Mouse (Mus musculus): ENCODE data around the gene Foxred2. TPM values are rescaled to one million over a fixed set of nuclear protein-coding genes. Genes with fewer than 3 reads are reported as not detected.

The Foxred2 gene
- total and polyA plus RNA-seq, 2 experiments from 2014 or later = 9.8 to 38.7 TPM

- Histone ChIP-seq H3K4me1 (ENCODE audit: insufficient read depth, low read length) (peaks cover 8% of the 10 kb centered on the region; the same call in 1 of the 2 replicates), H3K4me3 (ENCODE audit: low read length) (no peak overlapping the region), H3K9me3 (ENCODE audit: low read length) (no peaks in the 10 kb centered on the region), H3K4me2 (ENCODE audit: low read depth, low read length) (no peak overlapping the region), H3K27ac (no peak overlapping the region), H3K9ac (replicated peaks; ENCODE audit: low read length) (no peak overlapping the region), H3K27me3 (ENCODE audit: insufficient read depth, low read length) (no peaks in the 10 kb centered on the region), H3K36me3 (ENCODE audit: insufficient read depth, low read length) (peaks cover 17% of the 10 kb centered on the region; the same call in 1 of the 2 replicates)
- DNase-seq (ENCODE audit: low spot score) (no peak), ATAC-seq (no peak)
- 79% methylated on average over 3 of the region's 3 CpGs for WGBS
- TF ChIP-seq CTCF (IDR thresholded peaks at IDR 0.05; ENCODE audit: low read depth) = no peak
Observed at GRCm38 (mm10) chr15:77952921-77953320, 3.6 kb downstream of the Foxred2 start.

GRCm38 (mm10) chr15:77949061-77949460, 7.5 kb downstream of the Foxred2 start:
- H3K4me2 ChIP-seq (ENCODE audit: low read depth, low read length) = no peak overlapping the region
- no peaks in the 10 kb centered on the region for H3K27me3 ChIP-seq (ENCODE audit: insufficient read depth, low read length)
- peaks cover 39% of the 10 kb centered on the region for H3K36me3 ChIP-seq (ENCODE audit: insufficient read depth, low read length)
- TF ChIP-seq CTCF (IDR thresholded peaks at IDR 0.05; ENCODE audit: low read depth) = no peak
- DNase-seq (ENCODE audit: low spot score) (no peak), ATAC-seq (no peak)
- H3K4me3 ChIP-seq (ENCODE audit: low read length) = no peak overlapping the region
- 79% methylated on average over 7 of the region's 7 CpGs for WGBS
- no peak overlapping the region for H3K27ac ChIP-seq
- no peak overlapping the region for H3K9ac ChIP-seq (replicated peaks; ENCODE audit: low read length)
- no peaks in the 10 kb centered on the region for H3K4me1 ChIP-seq (ENCODE audit: insufficient read depth, low read length)
- H3K9me3 ChIP-seq (ENCODE audit: low read length) = no peaks in the 10 kb centered on the region

GRCm38 (mm10) chr15:77945711-77946110, 10.8 kb downstream of the Foxred2 start:
- 92% methylated on average over 4 of the region's 4 CpGs for WGBS
- H3K36me3 ChIP-seq (ENCODE audit: insufficient read depth, low read length) = peaks cover 47% of the 10 kb centered on the region

GRCm38 (mm10) chr15:77941563-77941962, 15.0 kb downstream of the Foxred2 start:
- no peak overlapping the region for H3K4me3 ChIP-seq (ENCODE audit: low read length)
- no peaks in the 10 kb centered on the region for H3K27me3 ChIP-seq (ENCODE audit: insufficient read depth, low read length)
- H3K4me2 ChIP-seq (ENCODE audit: low read depth, low read length) = no peak overlapping the region
- no peaks in the 10 kb centered on the region for H3K9me3 ChIP-seq (ENCODE audit: low read length)
- peaks cover 25% of the 10 kb centered on the region for H3K36me3 ChIP-seq (ENCODE audit: insufficient read depth, low read length)
- 78% methylated on average over 3 of the region's 3 CpGs for WGBS
- H3K4me1 ChIP-seq (ENCODE audit: insufficient read depth, low read length) = no peaks in the 10 kb centered on the region
- no peak for ATAC-seq
- no peak for TF ChIP-seq CTCF (IDR thresholded peaks at IDR 0.05; ENCODE audit: low read depth)
- DNase-seq (ENCODE audit: low spot score) = no peak
- no peak overlapping the region for H3K9ac ChIP-seq (replicated peaks; ENCODE audit: low read length)
- no peak overlapping the region for H3K27ac ChIP-seq

More at GRCm38 (mm10) chr15:77945711-77946110, 10.8 kb downstream of the Foxred2 start:
- TF ChIP-seq CTCF (IDR thresholded peaks at IDR 0.05; ENCODE audit: low read depth) = no peak
- no peak overlapping the region for H3K4me3 ChIP-seq (ENCODE audit: low read length)
- H3K27ac ChIP-seq = no peak overlapping the region
- no peaks in the 10 kb centered on the region for H3K4me1 ChIP-seq (ENCODE audit: insufficient read depth, low read length)
- no peaks in the 10 kb centered on the region for H3K27me3 ChIP-seq (ENCODE audit: insufficient read depth, low read length)
- H3K4me2 ChIP-seq (ENCODE audit: low read depth, low read length) = no peak overlapping the region
- ATAC-seq (no peak), DNase-seq (ENCODE audit: low spot score) (no peak)
- no peak overlapping the region for H3K9ac ChIP-seq (replicated peaks; ENCODE audit: low read length)
- no peaks in the 10 kb centered on the region for H3K9me3 ChIP-seq (ENCODE audit: low read length)

GRCm38 (mm10) chr15:77938516-77938915, 18.0 kb downstream of the Foxred2 start:
- ATAC-seq = no peak
- WGBS = 74% methylated on average over 5 of the region's 5 CpGs

GRCm38 (mm10) chr15:77935673-77936375, 20.7 kb downstream of the Foxred2 start:
- DNase-seq (ENCODE audit: low spot score) (peak; percentile 65), ATAC-seq (peak; percentile 58; the same call in 1 of the 2 replicates)
- Histone ChIP-seq H3K9me3 (ENCODE audit: low read length) (no peaks in the 10 kb centered on the region), H3K4me2 (ENCODE audit: low read depth, low read length) (no peak overlapping the region; the same call in 1 of the 2 replicates), H3K4me3 (ENCODE audit: low read length) (no peak overlapping the region), H3K36me3 (ENCODE audit: insufficient read depth, low read length) (no peaks in the 10 kb centered on the region), H3K27me3 (ENCODE audit: insufficient read depth, low read length) (no peaks in the 10 kb centered on the region), H3K9ac (replicated peaks; ENCODE audit: low read length) (no peak overlapping the region), H3K27ac (peak overlapping the region; percentile 64), H3K4me1 (ENCODE audit: insufficient read depth, low read length) (peaks cover 9% of the 10 kb centered on the region; the same call in 1 of the 2 replicates)
- no peak for TF ChIP-seq CTCF (IDR thresholded peaks at IDR 0.05; ENCODE audit: low read depth)
- 48% methylated on average over 14 of the region's 14 CpGs for WGBS

More at GRCm38 (mm10) chr15:77938516-77938915, 18.0 kb downstream of the Foxred2 start:
- H3K9ac ChIP-seq (replicated peaks; ENCODE audit: low read length) = no peak overlapping the region
- no peak for DNase-seq (ENCODE audit: low spot score)
- no peak overlapping the region for H3K4me2 ChIP-seq (ENCODE audit: low read depth, low read length)
- TF ChIP-seq CTCF (IDR thresholded peaks at IDR 0.05; ENCODE audit: low read depth) = no peak
- H3K9me3 ChIP-seq (ENCODE audit: low read length) = no peaks in the 10 kb centered on the region
- no peaks in the 10 kb centered on the region for H3K27me3 ChIP-seq (ENCODE audit: insufficient read depth, low read length)
- peaks cover 15% of the 10 kb centered on the region for H3K36me3 ChIP-seq (ENCODE audit: insufficient read depth, low read length)
- no peak overlapping the region for H3K4me3 ChIP-seq (ENCODE audit: low read length)
- peaks cover 8% of the 10 kb centered on the region; the same call in 1 of the 2 replicates for H3K4me1 ChIP-seq (ENCODE audit: insufficient read depth, low read length)
- no peak overlapping the region for H3K27ac ChIP-seq

- Histone ChIP-seq H3K4me3 (ENCODE audit: low read length) (no peak overlapping the region), H3K4me1 (ENCODE audit: insufficient read depth, low read length) (peaks cover 9% of the 10 kb centered on the region; the same call in 1 of the 2 replicates), H3K4me2 (ENCODE audit: low read depth, low read length) (no peak overlapping the region), H3K27me3 (ENCODE audit: insufficient read depth, low read length) (no peaks in the 10 kb centered on the region), H3K9ac (replicated peaks; ENCODE audit: low read length) (no peak overlapping the region), H3K36me3 (ENCODE audit: insufficient read depth, low read length) (no peaks in the 10 kb centered on the region), H3K27ac (peak overlapping the region; percentile 64), H3K9me3 (ENCODE audit: low read length) (no peaks in the 10 kb centered on the region)
- ATAC-seq (no peak), DNase-seq (ENCODE audit: low spot score) (no peak)
- WGBS = 49% methylated on average over 5 of the region's 5 CpGs
- TF ChIP-seq CTCF (IDR thresholded peaks at IDR 0.05; ENCODE audit: low read depth) = no peak
Observed at GRCm38 (mm10) chr15:77934968-77935367, 21.6 kb downstream of the Foxred2 start.

All from hindbrain, postnatal 0 days (tissue).